ENCODE assay signal across 8 mouse cellular contexts in the genomic region with DNA sequence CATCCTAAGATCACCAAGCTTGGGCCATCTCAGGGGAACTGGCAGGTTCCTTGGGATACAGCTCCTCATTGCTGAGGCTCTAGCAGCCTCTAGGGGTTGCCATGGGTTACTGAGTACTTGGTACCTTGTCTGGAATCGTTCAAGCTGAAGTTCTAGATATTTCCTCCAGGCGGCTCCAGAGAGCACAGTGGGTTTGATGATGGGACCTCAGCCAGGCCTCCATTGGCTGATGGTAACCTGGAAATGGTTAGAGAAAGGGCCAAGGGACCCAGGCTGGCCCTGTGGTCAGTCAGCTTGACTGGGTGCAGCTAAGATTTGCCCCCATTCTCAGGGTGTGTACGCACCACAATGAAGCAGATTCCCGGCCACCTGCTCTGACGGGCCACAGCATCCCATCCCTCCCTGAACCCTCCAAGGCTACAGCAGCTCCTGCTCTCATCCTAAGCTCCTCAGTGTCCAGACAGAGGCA.
DNase-seq lines count a peak whose midpoint lies in the region; ATAC-seq lines count a peak whose summit lies in the region.

No protein-coding gene starts in this region.

- peak; percentile 81 for ATAC-seq in granulocyte monocyte progenitor cell, adult 5-6 weeks (replicated peaks; ENCODE audit: poor library complexity, severe bottlenecking)
- peak; percentile 84 for ATAC-seq in intestine, embryonic 16.5 days

- 57% methylated on average over 5 of the region's 5 CpGs for WGBS in intestine, embryonic 16.5 days
- WGBS in midbrain, embryonic 10.5 days, result 52% methylated on average over 5 of the region's 5 CpGs

- H3K27me3 ChIP-seq in intestine, embryonic 16.5 days (replicated peaks; ENCODE audit: control insufficient read depth, insufficient read depth, low read length), result no peaks in the 10 kb centered on the region
- no peaks in the 10 kb centered on the region for H3K27me3 ChIP-seq in midbrain, embryonic 10.5 days (ENCODE audit: low read depth, poor library complexity, severe bottlenecking)

- no peak overlapping the region for H3K4me3 ChIP-seq in intestine, embryonic 16.5 days (ENCODE audit: low read length)
- H3K4me3 ChIP-seq in midbrain, embryonic 10.5 days, result no peak overlapping the region

- H3K36me3 ChIP-seq in intestine, embryonic 16.5 days (ENCODE audit: control insufficient read depth, insufficient read depth, low read length), result no peaks in the 10 kb centered on the region
- no peaks in the 10 kb centered on the region for H3K36me3 ChIP-seq in midbrain, embryonic 10.5 days

- H3K27ac ChIP-seq in intestine, embryonic 16.5 days (ENCODE audit: low read length), result no peak overlapping the region
- H3K27ac ChIP-seq in midbrain, embryonic 10.5 days (replicated peaks), result no peak overlapping the region

- H3K4me2 ChIP-seq in intestine, embryonic 16.5 days (ENCODE audit: low read depth, low read length), result no peak overlapping the region

- no peaks in the 10 kb centered on the region for H3K9me3 ChIP-seq in intestine, embryonic 16.5 days (ENCODE audit: control insufficient read depth, low read length)
- no peaks in the 10 kb centered on the region for H3K9me3 ChIP-seq in midbrain, embryonic 10.5 days (replicated peaks)

- intact Hi-C loops in left cerebral cortex, postnatal 14 days (cut with DNase I), result loop anchor here (1.0 to 5.0 kb wide), 4 partner anchors 94 to 402 kb away; no protein-coding TSS in a partner anchor

- peak; percentile 52 to 53 for DNase-seq in urinary bladder, adult 18-20 months (ENCODE audit: low spot score in 2 of 2)
- DNase-seq in urinary bladder, adult 2 months (ENCODE audit: low spot score), result no peak
- peak; percentile 51 for DNase-seq in embryo, embryonic 11.5 days (ENCODE audit: low read depth, low spot score)
- peak; percentile 88 to 93 for DNase-seq in left cerebral cortex, postnatal 14 days (ENCODE audit: low spot score in 2 of 2)
- DNase-seq in midbrain, embryonic 10.5 days (ENCODE audit: low spot score), result peak; percentile 77
- peak; percentile 76 for DNase-seq in skeletal muscle tissue, adult 2 months (ENCODE audit: low read depth, low spot score)

- no peaks in the 10 kb centered on the region for H3K4me1 ChIP-seq in intestine, embryonic 16.5 days (ENCODE audit: control insufficient read depth, insufficient read depth, low read length)
- peaks cover 14% of the 10 kb centered on the region for H3K4me1 ChIP-seq in midbrain, embryonic 10.5 days

- H3K9ac ChIP-seq in intestine, embryonic 16.5 days (ENCODE audit: low read depth, low read length), result no peak overlapping the region
